Mouse (Mus musculus) frontal cortex, adult 2 months (tissue): ENCODE results near the gene Mcoln2. TPM values are rescaled to one million over a fixed set of nuclear protein-coding genes. Genes with fewer than 3 reads are reported as not detected.

ENCODE experiments used
- DNase-seq, 2 experiments: peaks; one replicate each; pipeline ENCODE4 v3.0.0; 2022; ENCODE audit warnings: low spot score in 1 of 2; ENCODE audit errors: extremely low spot score in 1 of 2
- polyA plus RNA-seq: library from polyadenylated mRNA; depleted of rRNA; stranded (reverse); fragments of >200 nt; gene quantifications from 2 replicates; pipeline ENCODE4 v1.2.3, GENCODE M21; 2012; rRNA removed

The Mcoln2 gene
- polyA plus RNA-seq, 1 experiment: not detected

DNA sequence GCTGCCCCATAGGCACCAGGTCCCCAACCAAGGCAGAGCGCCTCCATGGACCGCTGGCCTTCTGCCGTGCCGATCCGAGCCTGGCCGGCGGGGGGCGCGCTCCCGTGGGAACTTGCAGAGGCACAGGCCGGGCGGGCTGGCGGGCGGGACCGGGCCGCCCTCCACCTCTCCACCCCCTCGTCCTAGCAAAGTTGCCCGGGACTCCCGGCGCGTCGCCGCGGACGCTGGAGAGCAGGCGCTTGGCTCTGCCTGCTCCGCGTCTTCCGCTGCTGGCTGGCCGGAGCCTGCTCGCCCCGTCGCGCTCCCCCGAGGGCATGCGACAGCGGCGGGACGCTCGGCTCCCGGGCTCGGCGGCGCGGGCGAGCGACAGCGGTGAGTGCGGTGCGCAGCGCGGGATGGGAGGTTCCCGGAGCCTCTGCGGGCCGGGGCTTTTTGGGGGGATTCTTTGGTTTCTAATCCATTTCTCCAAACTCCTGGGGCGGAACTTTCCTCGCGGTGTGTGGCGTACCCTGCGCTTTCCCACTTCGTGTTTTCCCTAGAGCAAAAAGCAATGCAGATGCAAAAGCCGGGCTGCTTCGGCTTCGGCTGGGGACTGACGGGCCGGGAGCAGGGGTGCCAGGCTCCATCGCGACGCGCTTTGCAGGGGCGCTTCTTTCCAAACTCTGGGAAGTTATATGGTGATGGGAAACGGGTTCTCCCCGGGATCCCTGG is 71.3 kb downstream of the Mcoln2 start, which contains the start of gene Lpar3:
Lpar3 (plus strand) TSS at position 188 of the 711 bp plus-strand sequence.
- peak in 1 of 2 experiments; percentile 23 for DNase-seq

- DNase-seq: no peak
Observed at GRCm38 (mm10) chr3:146224271-146224670, 74.6 kb downstream of the Mcoln2 start.

DNA sequence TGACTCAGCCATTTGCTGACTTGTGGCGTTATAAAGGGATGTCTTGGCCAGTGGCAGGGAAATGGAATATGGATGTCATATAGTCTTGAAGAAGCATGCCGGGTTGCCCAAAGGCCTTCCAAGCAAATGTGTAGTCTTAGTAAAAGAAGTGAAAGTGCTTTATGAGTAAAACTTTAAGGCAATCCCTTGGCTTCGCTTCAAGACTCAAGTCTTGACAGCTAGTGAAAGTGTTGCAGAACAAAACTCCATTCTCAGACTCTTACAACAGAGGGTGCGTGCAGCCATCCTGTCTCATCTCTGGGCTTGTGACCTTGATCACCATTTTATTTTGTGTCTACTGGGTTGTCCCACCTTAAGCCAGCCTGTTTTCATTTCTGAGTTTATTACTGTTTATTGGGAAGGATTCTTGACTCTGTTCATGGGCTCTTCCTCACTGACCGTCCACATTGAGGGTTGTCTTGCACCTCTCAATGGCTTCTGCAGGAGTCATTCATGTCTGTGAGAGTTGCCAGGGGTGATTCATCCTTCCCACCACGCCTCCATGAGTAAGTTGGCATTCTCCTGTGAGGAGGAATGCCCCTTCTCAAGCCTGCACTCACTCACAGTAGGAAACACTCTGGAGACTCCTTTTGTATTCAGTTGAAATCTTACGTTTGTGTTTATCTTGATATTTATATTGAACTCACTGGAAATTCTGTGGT is 75.6 kb downstream of the Mcoln2 start:
- DNase-seq: peak in 1 of 2 experiments; percentile 13

DNA sequence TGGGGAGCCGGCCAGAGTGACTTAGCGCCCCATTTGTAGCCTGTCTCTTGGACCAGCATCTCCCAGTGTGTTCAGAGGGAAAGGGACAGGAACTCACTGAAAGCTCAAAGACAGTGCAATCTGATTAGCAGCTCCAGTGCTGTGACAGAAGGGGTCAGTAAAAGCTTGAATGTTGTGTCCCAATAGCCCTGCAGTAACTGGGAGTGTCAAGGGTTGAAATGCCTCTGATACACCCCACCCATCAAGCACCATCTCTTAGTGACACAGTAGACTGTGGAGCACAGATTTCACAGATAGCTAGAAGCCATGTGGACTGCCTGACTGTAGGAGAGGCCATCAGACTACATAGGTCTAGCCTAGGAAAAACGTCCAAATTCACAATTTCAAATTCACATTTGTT is 77.8 kb downstream of the Mcoln2 start:
- no peak for DNase-seq

- no peak for DNase-seq
Observed at GRCm38 (mm10) chr3:146228559-146229310, 79.1 kb downstream of the Mcoln2 start.

DNA sequence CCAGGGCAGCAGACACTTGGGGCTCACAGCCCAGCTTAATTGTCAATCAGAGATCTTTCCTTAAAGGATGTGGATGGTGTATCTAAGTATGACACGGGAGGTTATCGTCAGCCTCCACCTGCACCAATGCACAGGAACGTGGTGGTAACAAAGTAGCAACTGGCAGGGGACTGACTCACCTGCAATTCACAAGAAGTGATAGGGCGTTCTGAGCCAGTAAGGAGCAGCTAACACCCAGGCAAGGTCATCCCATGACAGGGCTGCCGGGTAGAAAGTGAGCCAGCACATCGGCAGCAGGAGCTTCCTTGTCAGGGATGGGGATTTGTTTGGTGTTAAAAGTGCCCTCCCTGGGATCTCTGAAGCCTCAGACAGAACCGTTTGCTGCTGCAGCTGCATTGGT is 83.1 kb downstream of the Mcoln2 start:
- no peak for DNase-seq

GRCm38 (mm10) chr3:146233741-146234140 is 84.1 kb downstream of the Mcoln2 start:
- no peak for DNase-seq

- no peak for DNase-seq
Observed at GRCm38 (mm10) chr3:146234530-146234929, 84.9 kb downstream of the Mcoln2 start.

DNA sequence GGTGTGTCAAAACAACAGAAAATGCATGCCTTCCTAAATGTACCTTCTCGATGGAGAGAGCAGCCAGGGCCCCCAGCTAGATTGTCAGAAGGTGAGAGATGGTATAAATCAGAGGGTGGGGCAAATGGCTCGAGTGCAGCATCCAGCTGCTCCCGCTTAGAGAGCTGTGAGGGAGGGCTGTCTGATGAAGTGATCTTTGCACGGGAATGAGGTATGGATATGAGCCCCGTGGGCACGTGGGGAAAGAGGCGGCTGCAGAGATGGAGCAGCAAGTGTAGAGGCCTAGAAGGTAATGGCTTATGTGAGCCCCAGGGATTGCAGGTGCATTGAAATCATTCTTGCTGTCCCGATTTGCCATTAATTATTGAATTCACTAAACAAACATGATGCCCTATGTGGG is 86.6 kb downstream of the Mcoln2 start:
- no peak for DNase-seq

GRCm38 (mm10) chr3:146237676-146238075 is 88.0 kb downstream of the Mcoln2 start:
- DNase-seq: no peak

DNA sequence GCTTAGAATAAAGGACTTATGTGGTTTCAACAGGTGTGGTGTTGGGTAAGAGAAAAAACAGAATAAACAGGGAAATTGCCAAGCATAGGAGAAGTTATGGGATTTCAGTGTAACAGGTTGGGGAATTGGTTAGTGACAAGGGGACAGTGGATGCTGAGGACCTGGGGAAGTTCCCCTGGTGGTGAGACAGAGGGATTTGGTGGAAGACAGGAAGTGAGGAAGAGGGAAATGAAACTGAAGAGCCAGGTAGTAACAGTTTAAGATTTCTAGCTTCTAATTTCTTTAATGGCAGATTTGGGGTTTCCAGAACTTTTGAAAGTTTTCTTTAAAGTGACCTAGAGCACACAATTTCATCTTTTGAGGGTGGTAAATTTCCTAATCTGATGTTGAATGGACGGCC is 95.0 kb downstream of the Mcoln2 start:
- DNase-seq: no peak

Other genes with a start within 250 kb of the Mcoln2 start
- gene Bcl10, start 227.0 kb upstream of the Mcoln2 start, polyA plus RNA-seq: 14.0 TPM in 2 replicates
- gene 2410004B18Rik, start 211.8 kb upstream of the Mcoln2 start, polyA plus RNA-seq: 38.7 and 39.9 TPM in 2 replicates
- gene Syde2, start 162.0 kb upstream of the Mcoln2 start, polyA plus RNA-seq: 3.3 and 3.5 TPM in 2 replicates
- gene Wdr63, start 41.7 kb upstream of the Mcoln2 start, polyA plus RNA-seq: 0.57 TPM in 1 of 2 replicates, not detected in the other
- 0.06 TPM in 1 of 2 replicates, not detected in the other for gene Mcoln3, start 32.4 kb upstream of the Mcoln2 start, polyA plus RNA-seq
- 1.3 and 1.7 TPM in 2 replicates for gene Lpar3, start 71.1 kb downstream of the Mcoln2 start, polyA plus RNA-seq